Mouse (Mus musculus) mouse embryonic stem cell (cell line): Measurements from ENCODE around the gene Myo9b.
"Not testable (repeated sequence)": the region's sequence is repeated elsewhere in the genome, so short reads cannot be mapped to it uniquely, and the experiment has no call there.

Experiments used
- in situ Hi-C, 2 experiments: fragments of 300-500 bp; cut with MboI; formaldehyde crosslinking; loops; 1 replicate in 1 of 2; 3 replicates in 1 of 2; pipeline ENCODE4 v1.14.3; 2019 to 2020; ENCODE audit warnings: low sequenced_read_pairs in 2 of 2, low pct_unique_long_range_greater_than_20kb in 1 of 2, mixed read lengths in 1 of 2; ENCODE audit not compliant: unreplicated experiment in 1 of 2

Myo9b gene

GRCm38 (mm10) chr8:71337834-71338233 is 65.3 kb downstream of the Myo9b start:
- in situ Hi-C loops: not testable (repeated sequence)

GRCm38 (mm10) chr8:71340625-71341024 is 68.1 kb downstream of the Myo9b start:
- in situ Hi-C loops: no loop called here

- in situ Hi-C loops: no loop called here
Observed at GRCm38 (mm10) chr8:71346581-71346980, 74.1 kb downstream of the Myo9b start.

- in situ Hi-C loops: no loop called here
Observed at GRCm38 (mm10) chr8:71351117-71351516, 78.6 kb downstream of the Myo9b start.

GRCm38 (mm10) chr8:71351520-71351919 is 79.0 kb downstream of the Myo9b start:
- in situ Hi-C loops: no loop called here

- in situ Hi-C loops: no loop called here
Observed at GRCm38 (mm10) chr8:71358026-71358425, 85.5 kb downstream of the Myo9b start.

GRCm38 (mm10) chr8:71366771-71367528 is 94.4 kb downstream of the Myo9b start, which contains the start of gene Use1:
Gene Use1 (plus strand): TSS chr8:71366848.
- in situ Hi-C loops: no loop called here

GRCm38 (mm10) chr8:71367529-71368176 is 95.1 kb downstream of the Myo9b start:
- in situ Hi-C loops: no loop called here

GRCm38 (mm10) chr8:71368366-71368765 is 95.9 kb downstream of the Myo9b start:
- in situ Hi-C loops: no loop called here

- in situ Hi-C loops: no loop called here
Observed at GRCm38 (mm10) chr8:71369040-71369718, 96.7 kb downstream of the Myo9b start.

GRCm38 (mm10) chr8:71370711-71371235 is 98.3 kb downstream of the Myo9b start:
- in situ Hi-C loops: no loop called here

- in situ Hi-C loops: no loop called here
Observed at GRCm38 (mm10) chr8:71371236-71371848, 98.8 kb downstream of the Myo9b start, which contains the start of gene Ocel1. Gene Ocel1 (plus strand): TSS chr8:71371298.

GRCm38 (mm10) chr8:71372427-71372826 is 99.9 kb downstream of the Myo9b start:
- in situ Hi-C loops: no loop called here

- in situ Hi-C loops: no loop called here
Observed at GRCm38 (mm10) chr8:71373000-71373399, 100.5 kb downstream of the Myo9b start.

GRCm38 (mm10) chr8:71374616-71375206 is 102.2 kb downstream of the Myo9b start:
- in situ Hi-C loops: no loop called here

- in situ Hi-C loops: no loop called here
Observed at GRCm38 (mm10) chr8:71375581-71376422, 103.3 kb downstream of the Myo9b start.

GRCm38 (mm10) chr8:71376423-71377030 is 104.0 kb downstream of the Myo9b start:
- in situ Hi-C loops: no loop called here
